ENCODE assay signal across 8 mouse cellular contexts in the genomic region with DNA sequence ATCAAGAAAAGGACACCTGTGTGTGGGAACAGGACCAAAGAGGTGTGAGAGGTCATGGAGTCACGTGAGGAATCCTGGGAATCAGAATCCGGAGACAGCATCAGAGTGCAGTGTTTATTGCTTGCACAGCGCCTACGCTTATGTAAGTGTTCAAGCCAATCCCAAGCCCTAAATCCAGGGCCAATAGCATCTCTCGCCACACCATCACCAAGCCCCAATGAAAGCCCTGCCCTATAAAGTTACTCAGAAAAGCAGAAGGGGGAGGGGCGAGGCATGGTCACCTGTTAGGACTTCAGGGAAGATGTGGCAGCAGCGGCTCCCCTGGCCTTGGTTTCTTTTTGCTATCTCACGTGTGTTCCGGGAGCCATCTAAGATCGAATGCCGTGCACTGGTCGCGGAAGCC. TPM values are rescaled to one million over a fixed set of nuclear protein-coding genes. Genes with fewer than 3 reads are reported as not detected.
DNase-seq lines count a peak whose midpoint lies in the region; ATAC-seq lines count a peak whose summit lies in the region.

No protein-coding gene starts in this region.

- H3K9ac ChIP-seq in hindbrain, embryonic 13.5 days, result peak overlapping the region; percentile 46; the same call in 1 of the 2 replicates
- H3K9ac ChIP-seq in limb, embryonic 15.5 days, result no peak overlapping the region
- H3K9ac ChIP-seq in midbrain, embryonic 15.5 days, result no peak overlapping the region

- H3K36me3 ChIP-seq in erythroblast, embryonic 14.5 days (ENCODE audit: control insufficient read depth), result peaks cover 7% of the 10 kb centered on the region
- H3K36me3 ChIP-seq in hindbrain, embryonic 13.5 days, result no peaks in the 10 kb centered on the region
- peaks cover under 1% of the 10 kb centered on the region; the same call in 1 of the 2 replicates for H3K36me3 ChIP-seq in limb, embryonic 15.5 days
- no peaks in the 10 kb centered on the region for H3K36me3 ChIP-seq in midbrain, embryonic 15.5 days (replicated peaks)

- DNase-seq in frontal cortex, postnatal 36 days (ENCODE audit: low spot score in 2 of 2), result no peak
- peak; percentile 93 for DNase-seq in brain, adult 2 months (ENCODE audit: low read depth, low spot score)
- DNase-seq in telencephalon, adult 2 months (ENCODE audit: low read depth, low spot score), result peak; percentile 31

- ATAC-seq in frontal cortex, adult (ENCODE audit: low TSS enrichment), result peak; percentile 74; the same call in 1 of the 2 replicates
- ATAC-seq in hindbrain, embryonic 13.5 days (ENCODE audit: low FRiP score), result no peak
- no peak for ATAC-seq in limb, embryonic 15.5 days (ENCODE audit: insufficient number of reproducible peaks, low FRiP score, low TSS enrichment, low read depth)
- ATAC-seq in midbrain, embryonic 15.5 days (replicated peaks), result no peak

- 18% methylated on average over 13 of the region's 13 CpGs for WGBS in hindbrain, embryonic 13.5 days
- WGBS in limb, embryonic 15.5 days, result 12% methylated on average over 13 of the region's 13 CpGs
- WGBS in midbrain, embryonic 15.5 days, result 24% methylated on average over 13 of the region's 13 CpGs

- H3K4me3 ChIP-seq in erythroblast, embryonic 14.5 days (replicated peaks), result peak overlapping the region; percentile 52
- peak overlapping the region; percentile 18 for H3K4me3 ChIP-seq in hindbrain, embryonic 13.5 days
- H3K4me3 ChIP-seq in limb, embryonic 15.5 days, result peak overlapping the region; percentile 31
- H3K4me3 ChIP-seq in midbrain, embryonic 15.5 days, result peak overlapping the region; percentile 15

- H3K4me2 ChIP-seq in hindbrain, embryonic 13.5 days, result peak overlapping the region; percentile 43
- peak overlapping the region; percentile 48 for H3K4me2 ChIP-seq in limb, embryonic 15.5 days
- peak overlapping the region; percentile 35 for H3K4me2 ChIP-seq in midbrain, embryonic 15.5 days

- H3K27ac ChIP-seq in hindbrain, embryonic 13.5 days, result no peak overlapping the region
- no peak overlapping the region for H3K27ac ChIP-seq in limb, embryonic 15.5 days
- H3K27ac ChIP-seq in midbrain, embryonic 15.5 days, result no peak overlapping the region

- H3K4me1 ChIP-seq in erythroblast, embryonic 14.5 days (ENCODE audit: control insufficient read depth), result peaks cover 17% of the 10 kb centered on the region
- H3K4me1 ChIP-seq in hindbrain, embryonic 13.5 days (replicated peaks), result peaks cover 10% of the 10 kb centered on the region
- H3K4me1 ChIP-seq in limb, embryonic 15.5 days, result 0 out of 2 replicates have a peak, but pooled peaks cover 2% of the 10 kb centered on the region
- H3K4me1 ChIP-seq in midbrain, embryonic 15.5 days, result peaks cover 7% of the 10 kb centered on the region; the same call in 1 of the 2 replicates

- no peaks in the 10 kb centered on the region for H3K9me3 ChIP-seq in erythroblast, embryonic 14.5 days (ENCODE audit: control insufficient read depth, low read length)
- H3K9me3 ChIP-seq in hindbrain, embryonic 13.5 days, result no peaks in the 10 kb centered on the region
- no peaks in the 10 kb centered on the region for H3K9me3 ChIP-seq in limb, embryonic 15.5 days
- no peaks in the 10 kb centered on the region for H3K9me3 ChIP-seq in midbrain, embryonic 15.5 days

- no peaks in the 10 kb centered on the region for H3K27me3 ChIP-seq in erythroblast, embryonic 14.5 days (ENCODE audit: control insufficient read depth)
- H3K27me3 ChIP-seq in hindbrain, embryonic 13.5 days, result peaks cover 10% of the 10 kb centered on the region; the same call in 1 of the 2 replicates
- H3K27me3 ChIP-seq in limb, embryonic 15.5 days, result no peaks in the 10 kb centered on the region
- H3K27me3 ChIP-seq in midbrain, embryonic 15.5 days (replicated peaks), result no peaks in the 10 kb centered on the region

RNA-seq across cellular contexts. Expression of a gene that starts 14.9 kb away (rescaled TPM):
- polyA plus RNA-seq in erythroblast, embryonic 14.5 days (2012), result 2.0 and 2.4 TPM in 2 replicates
- 482 and 500 TPM in 2 replicates for polyA plus RNA-seq in hindbrain, embryonic 13.5 days (2015; fragmentation: Nextera tagmentation; extraction: Ambion mirVana)
- 407 and 454 TPM in 2 replicates for polyA plus RNA-seq in limb, embryonic 15.5 days (2015; fragmentation: Nextera tagmentation; extraction: Ambion mirVana)
- 387 and 390 TPM in 2 replicates for polyA plus RNA-seq in midbrain, embryonic 15.5 days (2015; fragmentation: Nextera tagmentation; extraction: Ambion mirVana)

Comparison
In these comparisons a context has a peak if more than half of its experiments do, and no peak if none do; other contexts are left out.
1. DNase-seq: peak in brain, adult 2 months (single experiment) and telencephalon, adult 2 months (single experiment); none in frontal cortex, postnatal 36 days (0 of 2).
2. RNA of a gene that starts 14.9 kb away (polyA plus RNA-seq): 482 to 500 TPM in hindbrain, embryonic 13.5 days, 407 to 454 TPM in limb, embryonic 15.5 days and 387 to 390 TPM in midbrain, embryonic 15.5 days; 2.0 to 2.4 TPM in erythroblast, embryonic 14.5 days; every median in the first group is over 100 times any median in the second.
3. Peak in every context shown above with its lines, with median percentiles within 50 percentile points of each other: H3K4me3 ChIP-seq and H3K4me2 ChIP-seq.